Mouse (Mus musculus) myocyte (in vitro differentiated cells): ENCODE data around the gene Pabpn1.
"Not testable (repeated sequence)": the region's sequence is repeated elsewhere in the genome, so short reads cannot be mapped to it uniquely, and the experiment has no call there.

ENCODE experiments used
- CEBPB ChIP-seq: IDR thresholded peaks from 2 replicates; pipeline ENCODE4 v1.6.1; 2011; ENCODE audit warnings: mild to moderate bottlenecking, moderate library complexity; ENCODE audit not compliant: poor library complexity, insufficient read depth, severe bottlenecking
- MAX ChIP-seq: IDR thresholded peaks from one replicate; pipeline ENCODE4 v1.6.1; 2011; ENCODE audit warnings: low read depth, mild to moderate bottlenecking, control low read depth
- MYOD1 ChIP-seq, 3 experiments: IDR thresholded peaks; one replicate each; pipeline ENCODE4 v1.6.1; 2011; ENCODE audit warnings: control low read depth in 2 of 3, low read depth in 2 of 3, mild to moderate bottlenecking in 2 of 3, moderate library complexity in 1 of 3; ENCODE audit not compliant: insufficient read length in 2 of 3, control insufficient read depth in 1 of 3
- MYOG ChIP-seq, 3 experiments: IDR thresholded peaks; one replicate each; pipeline ENCODE4 v1.6.1; 2011; ENCODE audit warnings: control low read depth in 2 of 3, low read depth in 2 of 3, mild to moderate bottlenecking in 2 of 3; ENCODE audit not compliant: insufficient read length in 2 of 3, control insufficient read depth in 1 of 3, insufficient read depth in 1 of 3
- POLR2A ChIP-seq: IDR thresholded peaks from one replicate; pipeline ENCODE4 v1.6.1; 2011; ENCODE audit warnings: low read depth, mild to moderate bottlenecking, control low read depth, moderate library complexity; ENCODE audit not compliant: insufficient read length
- POLR2AphosphoS2 ChIP-seq: IDR thresholded peaks from one replicate; pipeline ENCODE4 v1.6.1; 2011; ENCODE audit warnings: low read depth, control low read depth; ENCODE audit not compliant: insufficient read length
- TCF12 ChIP-seq: IDR thresholded peaks from one replicate; pipeline ENCODE4 v1.6.1; 2011; ENCODE audit warnings: mild to moderate bottlenecking, control low read depth; ENCODE audit not compliant: poor library complexity, insufficient read depth, severe bottlenecking
- USF1 ChIP-seq: IDR thresholded peaks from one replicate; pipeline ENCODE4 v1.6.1; 2011; ENCODE audit warnings: low read depth, mild to moderate bottlenecking, control low read depth, moderate library complexity

GRCm38 (mm10) chr14:54947008-54947407 is 54.7 kb downstream of the Pabpn1 start:
- not testable (repeated sequence) for TF ChIP-seq POLR2A; CEBPB; USF1; TCF12; POLR2AphosphoS2; MAX; MYOG (IDR thresholded peaks at IDR 0.05; ENCODE audit: control insufficient read depth in 1 of 3, insufficient read depth in 1 of 3, insufficient read length in 2 of 3, low read depth in 2 of 3); MYOD1 (IDR thresholded peaks at IDR 0.05; ENCODE audit: control insufficient read depth in 1 of 3, insufficient read length in 2 of 3, low read depth in 2 of 3)
